Mouse (Mus musculus): ENCODE data around the gene Sele.

The Sele gene

DNA sequence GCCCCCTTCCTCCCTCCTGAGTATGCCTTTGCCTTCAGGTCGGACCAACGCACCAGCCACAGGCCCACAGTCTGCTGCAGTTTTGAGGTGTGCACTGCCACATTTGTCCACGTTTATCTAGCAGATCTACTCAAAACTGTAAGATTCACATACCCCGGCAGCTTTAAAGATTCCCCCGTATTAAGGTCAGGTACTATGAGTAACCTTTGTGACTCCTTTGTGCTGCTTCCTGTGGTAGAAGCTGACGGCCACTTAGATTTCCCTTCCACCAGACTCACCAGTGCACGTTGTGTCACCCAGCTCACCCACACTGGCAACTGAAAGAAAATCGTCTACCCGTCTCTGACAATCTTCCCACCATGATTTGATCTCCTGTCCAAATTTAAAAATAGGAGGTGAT lies 25.1 kb downstream of the Sele start:
- no peak for DNase-seq

DNA sequence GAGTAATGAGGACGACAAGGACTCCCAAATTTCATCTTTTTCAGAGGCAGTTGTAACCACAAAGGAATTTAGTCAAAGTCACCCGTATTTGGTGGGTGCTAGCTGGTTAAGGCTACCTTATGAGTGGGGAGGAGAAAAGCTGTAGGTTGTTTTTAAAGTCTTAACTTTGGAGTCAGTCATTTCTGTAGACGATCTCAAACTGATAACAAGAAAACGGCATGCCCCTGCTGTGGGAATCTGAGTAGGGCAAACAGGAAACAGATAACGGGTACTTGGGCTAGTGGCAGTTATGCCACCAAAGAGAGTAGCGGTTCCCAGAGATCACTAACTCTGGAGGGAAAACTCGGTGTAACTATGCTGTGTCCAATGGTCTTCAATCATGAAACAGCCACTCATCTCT lies 25.8 kb downstream of the Sele start:
- DNase-seq = no peak

DNA sequence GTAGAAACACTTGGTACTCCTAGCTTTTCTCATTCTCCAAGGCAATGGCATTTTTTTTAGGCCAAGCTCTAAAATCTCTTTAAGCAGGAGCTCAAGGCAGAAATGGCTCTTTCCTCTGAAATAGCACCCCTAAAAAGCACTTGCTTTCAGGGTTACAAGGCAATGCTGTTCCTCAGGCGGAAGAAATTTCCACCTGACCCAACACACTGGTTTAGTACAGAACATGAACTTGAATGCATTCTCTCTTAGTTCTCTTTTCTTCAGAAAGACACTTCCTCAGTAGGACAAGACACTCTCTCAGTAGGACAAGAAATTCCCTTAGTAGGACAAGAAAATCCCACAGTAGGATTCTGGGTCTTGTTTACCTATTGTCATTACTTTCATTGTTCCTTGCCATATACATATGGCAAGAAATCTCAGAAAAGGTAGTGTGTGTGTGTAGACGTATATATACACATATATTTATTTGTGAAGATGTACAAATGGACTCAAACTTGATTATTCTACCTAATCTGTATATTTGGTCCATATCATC lies 26.6 kb downstream of the Sele start:
- DNase-seq = no peak

DNA sequence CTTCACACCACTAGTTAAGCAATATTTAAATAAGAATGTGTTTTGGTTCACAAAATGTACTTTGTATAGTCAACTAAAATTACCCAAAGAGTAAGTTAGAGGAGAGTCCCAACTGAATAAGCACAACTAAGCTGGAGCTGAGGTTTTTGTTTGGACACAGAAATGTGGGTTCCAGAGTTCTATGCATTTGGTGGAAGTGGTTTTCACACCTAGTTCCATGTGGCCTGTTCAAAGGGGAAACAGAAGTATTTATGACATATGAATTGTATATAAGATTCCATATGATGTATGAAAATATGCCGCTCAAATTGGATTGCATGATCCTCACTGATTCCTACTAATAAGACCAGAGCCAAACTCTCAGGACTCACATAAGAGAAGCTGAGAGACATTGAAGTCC lies 27.4 kb downstream of the Sele start:
- no peak for DNase-seq

DNA sequence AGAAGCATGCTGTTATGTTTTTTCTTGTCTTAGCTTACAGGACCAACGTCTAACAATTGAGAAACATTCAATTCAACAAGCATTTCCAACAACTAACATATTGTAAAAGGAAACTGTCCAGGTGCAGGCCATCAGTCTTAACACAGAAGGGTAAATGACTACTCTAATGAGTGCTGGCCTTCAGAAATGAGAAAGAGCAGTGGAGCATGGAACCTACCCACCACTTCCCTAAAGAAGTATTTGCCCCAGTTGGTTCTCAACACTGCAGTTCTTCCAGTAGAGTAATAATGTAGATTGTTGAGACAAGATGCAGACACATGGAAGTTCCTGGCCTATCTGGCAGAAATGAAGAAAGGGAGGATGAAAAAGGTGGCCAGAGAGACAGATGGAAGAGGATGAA lies 28.4 kb downstream of the Sele start:
- DNase-seq = no peak

- no peak for DNase-seq
Measured at GRCm38 (mm10) chr1:164077031-164077430, 29.0 kb downstream of the Sele start.

DNA sequence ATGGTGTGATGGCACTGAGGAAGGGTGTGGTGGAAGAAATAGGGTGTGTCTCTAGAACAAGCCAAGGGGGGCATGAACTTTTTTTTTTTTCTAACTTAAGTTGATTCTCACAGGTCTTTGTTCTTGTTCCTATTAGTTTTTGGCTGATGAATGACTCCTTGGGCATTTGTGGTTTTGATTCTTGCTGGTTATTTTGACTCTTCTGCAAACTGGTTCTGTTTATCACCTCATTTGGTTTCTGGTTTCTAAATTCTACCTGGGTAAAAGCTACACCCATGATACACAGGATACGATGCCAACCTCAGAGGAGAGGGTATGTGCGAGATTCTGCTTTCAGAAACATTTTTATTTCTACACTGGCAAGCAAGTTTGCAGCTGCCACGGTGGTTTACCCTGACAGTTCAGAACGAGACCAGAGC lies 30.3 kb downstream of the Sele start:
- DNase-seq = no peak

- no peak for DNase-seq
Measured at GRCm38 (mm10) chr1:164079091-164079490, 31.1 kb downstream of the Sele start.

DNA sequence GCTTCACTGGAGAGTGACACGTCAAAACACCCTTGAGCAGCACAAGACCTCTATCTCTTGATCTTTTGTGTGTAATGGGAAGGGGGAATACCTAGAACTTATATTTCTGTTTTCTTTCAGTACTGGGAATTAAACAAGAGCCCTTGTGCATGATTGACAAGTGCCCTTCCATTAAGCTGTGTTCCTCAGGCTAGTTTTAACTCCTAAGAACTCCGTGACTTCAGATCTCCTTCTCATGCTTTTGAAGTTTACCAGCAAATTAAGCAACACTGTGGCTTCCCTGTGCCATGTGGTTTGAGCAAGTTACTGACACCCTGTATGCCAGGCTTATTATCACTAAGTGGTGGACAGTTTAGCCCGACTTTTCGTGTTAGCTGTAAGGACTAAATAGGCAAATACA lies 35.0 kb downstream of the Sele start:
- no peak for DNase-seq

DNA sequence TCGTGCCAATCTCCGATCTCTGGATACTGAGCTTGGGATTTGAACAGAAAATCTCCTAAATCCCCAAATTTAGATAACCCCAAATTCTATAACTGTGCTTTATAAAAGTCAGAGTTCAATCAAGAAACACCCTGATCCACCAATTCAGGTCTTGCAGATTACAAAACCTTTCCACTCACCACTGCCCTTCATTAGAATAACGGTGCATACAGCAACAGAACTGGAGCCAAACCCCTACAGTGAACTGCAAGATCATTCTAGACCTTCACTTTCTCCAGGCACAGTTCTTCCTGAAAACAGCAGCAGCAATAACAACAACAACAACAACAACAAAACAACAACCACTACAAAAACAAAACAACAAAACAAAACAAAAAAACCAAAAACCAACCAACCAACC lies 38.8 kb downstream of the Sele start:
- DNase-seq = no peak

DNA sequence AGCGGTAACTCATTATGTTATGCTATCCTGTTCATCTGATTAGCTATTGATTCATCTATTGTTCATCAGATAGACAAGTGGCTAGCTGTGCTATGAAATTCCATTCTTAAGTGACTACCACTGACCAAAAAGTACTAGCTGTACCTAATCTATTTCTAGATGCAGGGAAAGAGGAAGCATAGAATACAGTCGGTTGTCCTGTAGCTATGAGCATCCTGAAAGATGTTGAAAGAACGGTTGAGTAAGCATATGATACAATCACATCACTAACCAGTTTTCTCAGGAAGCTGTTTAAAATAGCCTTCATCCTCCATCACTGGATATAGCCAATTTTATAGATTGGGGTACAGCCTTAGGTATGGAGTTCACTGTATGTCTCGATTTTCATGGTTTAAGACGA lies 39.8 kb downstream of the Sele start:
- no peak for DNase-seq

DNA sequence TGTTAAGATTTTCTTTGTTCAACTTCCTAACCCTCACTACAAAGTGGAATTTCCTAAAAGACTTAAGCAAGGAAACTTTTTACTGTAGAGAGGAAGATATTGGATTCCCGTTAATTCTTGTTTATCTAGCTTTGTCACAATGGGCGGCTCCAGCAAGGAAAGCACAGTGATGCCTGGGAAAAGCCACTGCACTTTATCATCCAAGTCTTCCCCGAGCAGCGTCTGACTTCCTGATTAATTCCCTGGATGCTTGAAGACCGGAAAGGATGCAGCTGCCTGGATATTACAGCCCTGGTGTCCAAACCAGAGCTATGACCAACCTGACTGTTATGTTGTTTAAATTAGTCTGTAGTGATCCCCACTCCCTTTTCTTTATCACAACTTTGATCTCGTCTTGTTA lies 48.7 kb downstream of the Sele start:
- no peak for DNase-seq

GRCm38 (mm10) chr1:164097911-164098310 lies 49.9 kb downstream of the Sele start:
- DNase-seq = no peak

GRCm38 (mm10) chr1:164098372-164098771 lies 50.3 kb downstream of the Sele start:
- no peak for DNase-seq

Measured in cerebellum, adult 9-11 months (tissue).